Mouse (Mus musculus) gastrocnemius, postnatal 36 days (tissue): Measurements from ENCODE around the gene Tmem150b. TPM values are rescaled to one million over a fixed set of nuclear protein-coding genes. Genes with fewer than 3 reads are reported as not detected.

Experiments used
- DNase-seq, 2 experiments: peaks; one replicate each; pipeline ENCODE4 v3.0.0; 2022
- intact Hi-C: fragments of 180-260 bp; cut with DNase I; formaldehyde crosslinking; loops from one replicate; pipeline ENCODE4 v1.15.1; 2025
- long read RNA-seq, 2 experiments: library from polyadenylated mRNA; stranded (forward); transcript quantifications; one replicate each; pipeline ENCODE4 v2.0.0; 2021
- total RNA-seq, 2 experiments: library from RNA; stranded (reverse); gene quantifications; 2 replicates each; pipeline ENCODE4 v1.2.3; 2021

The Tmem150b gene
- total RNA-seq, result not detected
- long read RNA-seq, experiment 1, result 0 reads
- long read RNA-seq, experiment 2, result 0 reads

DNA sequence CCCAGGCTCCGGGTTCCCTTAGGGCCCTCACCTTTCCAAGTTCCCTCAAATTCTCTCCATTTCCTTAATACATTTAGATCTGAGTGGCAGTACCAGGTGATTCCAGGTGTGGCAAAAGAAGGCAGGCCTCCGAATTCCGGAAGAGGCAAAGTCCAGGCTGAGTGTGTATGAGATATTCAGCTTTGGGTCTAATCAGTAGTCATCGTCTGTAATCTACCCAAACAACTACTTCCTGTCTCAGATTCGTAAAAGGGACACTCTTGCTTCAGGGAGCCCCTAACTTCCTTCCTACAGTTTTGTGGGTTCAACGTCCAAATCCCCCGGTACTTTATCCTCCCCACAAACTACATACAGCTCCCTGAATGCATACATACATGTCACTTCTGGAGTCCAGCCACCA, at the start of gene Tmem150b:
TSS of gene Tmem150b (minus strand) at position 81 of the 400 bp plus-strand sequence.
- intact Hi-C loops, result no loop called here
- no peak for DNase-seq

DNA sequence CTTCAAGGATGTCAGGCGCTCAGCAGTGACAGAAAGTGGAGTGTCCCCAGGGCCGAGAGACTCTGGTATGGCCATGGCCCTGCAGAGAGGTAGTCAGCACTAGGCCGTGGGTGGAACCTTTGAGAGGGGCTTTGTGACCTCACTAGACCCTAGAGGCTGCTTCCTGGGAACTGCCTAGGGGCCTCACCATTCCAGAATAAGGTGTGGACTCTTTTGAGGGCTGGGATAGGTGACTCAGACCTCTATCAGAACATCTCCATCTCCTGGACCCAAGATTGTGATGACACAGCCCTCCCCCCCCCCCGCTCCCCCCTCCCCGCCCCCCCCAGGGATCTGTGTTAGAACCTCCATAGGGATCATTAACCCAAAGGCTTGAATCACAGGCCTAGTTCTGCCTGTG, 46.2 kb upstream of the Tmem150b start, which contains the start of gene Fam71e2:
TSS of gene Fam71e2 (minus strand) at position 101 of the 400 bp plus-strand sequence.
- intact Hi-C loops, result no loop called here
- no peak for DNase-seq

DNA sequence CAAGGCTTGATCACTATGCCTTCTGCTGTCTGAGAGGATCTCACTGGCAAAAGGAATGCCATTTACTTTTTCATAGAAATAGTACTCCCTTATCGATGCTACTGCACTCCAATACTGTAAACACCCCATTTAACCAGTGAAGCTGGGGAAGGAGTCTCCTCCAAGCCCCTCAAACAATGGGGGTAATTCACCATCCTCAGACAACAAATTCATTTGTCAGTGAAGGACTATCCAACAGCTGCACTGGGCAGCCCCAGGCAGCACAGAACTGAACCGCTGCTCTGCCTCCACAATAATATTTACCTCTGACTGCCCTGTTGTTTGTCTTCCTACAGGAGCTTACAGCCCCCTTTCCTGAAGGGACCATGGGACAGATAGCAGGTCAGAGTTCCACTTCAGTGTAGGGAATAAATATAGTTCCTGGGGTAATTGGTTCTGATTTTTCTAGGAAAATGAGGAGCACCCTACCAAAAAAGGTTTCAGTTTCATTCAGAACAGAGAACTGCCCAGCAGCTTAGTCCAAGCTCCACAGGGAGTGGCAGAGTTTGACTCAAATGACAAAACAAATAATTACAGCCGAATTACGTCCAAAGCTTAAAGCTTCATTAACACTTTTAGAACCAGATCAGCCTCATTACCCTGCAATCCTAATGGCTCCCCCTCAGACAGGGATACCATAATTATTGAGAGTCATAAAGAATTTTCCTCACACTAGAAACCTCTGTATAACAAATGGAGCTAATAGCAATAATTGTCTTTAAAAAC, 40.1 kb upstream of the Tmem150b start:
- no peak for DNase-seq
- intact Hi-C loops, result no loop called here

DNA sequence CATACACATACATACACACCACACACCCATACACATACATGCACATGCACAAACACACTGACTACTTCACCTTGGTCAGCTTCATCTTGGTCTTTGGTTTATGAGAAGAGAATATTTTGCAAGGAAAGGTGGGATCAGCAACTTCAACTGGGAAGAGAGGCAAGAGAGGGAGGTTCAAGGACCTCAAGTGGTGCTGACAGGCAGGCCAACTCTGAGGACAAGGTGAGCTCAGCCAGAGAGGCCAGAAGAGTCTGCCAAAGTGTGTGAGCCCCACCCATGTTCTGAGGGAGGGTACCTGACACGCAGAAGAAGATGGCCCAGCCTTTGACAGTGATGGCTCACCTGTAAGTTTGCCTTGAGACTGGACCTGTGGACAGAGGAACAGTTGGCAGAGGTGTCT, 34.6 kb upstream of the Tmem150b start:
- intact Hi-C loops, result no loop called here

DNA sequence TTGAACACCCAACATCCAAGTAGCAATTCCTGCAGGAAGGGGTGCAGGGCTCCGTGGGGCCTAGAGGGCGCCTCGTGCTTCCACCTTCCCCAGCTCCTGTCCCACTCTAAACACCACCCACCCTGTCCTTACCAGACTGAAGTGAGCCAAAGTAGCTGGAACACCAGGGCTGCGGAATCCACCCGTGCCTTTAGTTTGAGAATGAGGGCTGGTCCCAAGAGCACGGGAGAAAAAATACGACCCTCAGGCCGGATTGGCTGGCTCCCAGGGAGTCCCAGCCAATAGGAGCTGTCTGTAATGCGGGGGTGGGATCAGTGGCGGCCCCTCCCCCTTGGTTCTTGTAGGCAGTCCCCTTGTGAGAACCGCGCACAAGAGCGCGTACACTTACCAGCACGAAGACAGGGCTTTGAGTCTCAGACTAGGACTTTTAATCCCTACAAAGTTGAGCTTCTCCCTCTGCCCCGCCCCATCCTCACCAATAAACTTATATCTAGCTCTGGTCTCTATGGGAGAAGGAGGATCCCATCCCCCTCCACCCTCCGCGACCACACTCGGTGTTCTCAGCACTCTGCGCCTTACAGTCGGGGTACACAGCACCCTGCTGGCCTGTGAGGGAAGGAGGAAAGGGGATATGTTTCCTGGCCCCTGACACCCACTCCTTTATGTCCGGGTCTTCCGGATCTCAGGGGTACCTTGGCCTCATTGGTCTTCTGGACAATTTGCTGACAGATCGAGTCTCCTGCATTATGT, 27.9 kb upstream of the Tmem150b start, which contains the start of gene Cox6b2:
TSS of gene Cox6b2 (minus strand) at position 274 of the 750 bp plus-strand sequence.
- intact Hi-C loops, result no loop called here
- peak in 1 of 2 experiments; percentile 41 for DNase-seq

More for the DNA sequence above, 34.6 kb upstream of the Tmem150b start:
- no peak for DNase-seq

DNA sequence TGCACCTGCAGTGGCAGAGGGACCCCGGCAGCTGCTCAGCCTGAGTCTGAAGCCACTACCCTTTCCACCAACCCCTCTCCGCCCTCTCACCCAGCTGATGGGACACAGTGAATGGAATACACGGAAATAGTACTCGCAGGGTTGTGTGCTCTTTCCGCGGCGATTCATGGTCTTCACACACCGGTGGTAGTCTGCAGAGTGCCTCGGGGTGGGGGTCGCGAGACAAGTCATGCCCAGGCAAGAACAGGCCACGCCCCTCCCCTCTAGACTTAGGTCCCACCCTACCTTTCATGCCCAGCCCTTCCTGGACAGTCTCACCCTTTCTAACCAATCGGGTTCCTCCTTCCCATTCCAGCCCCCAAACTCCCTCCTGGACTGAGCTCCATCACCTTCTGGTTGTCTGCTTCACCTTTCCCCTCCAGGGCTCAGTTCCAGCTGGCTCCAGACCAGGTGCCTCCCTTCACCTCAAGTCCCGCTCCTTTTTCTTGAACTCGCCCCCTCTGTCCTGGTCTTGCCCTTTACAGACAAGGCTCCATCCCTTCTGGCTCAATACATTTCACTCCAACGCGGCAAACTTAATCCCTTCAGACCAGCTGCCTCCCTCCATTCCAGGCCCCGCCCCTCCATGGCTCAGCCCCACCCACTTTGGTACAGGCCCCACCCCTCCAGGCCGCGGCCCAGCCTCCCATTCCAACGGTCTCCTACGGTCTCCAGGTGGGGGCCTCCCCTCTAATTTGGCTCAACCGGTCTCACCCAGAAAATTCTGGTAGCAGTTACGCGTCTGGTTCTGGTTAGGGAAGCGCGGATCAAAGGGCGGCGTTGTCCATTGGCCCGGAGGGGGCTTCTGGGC, 27.1 kb upstream of the Tmem150b start:
- DNase-seq, result no peak
- intact Hi-C loops, result no loop called here

DNA sequence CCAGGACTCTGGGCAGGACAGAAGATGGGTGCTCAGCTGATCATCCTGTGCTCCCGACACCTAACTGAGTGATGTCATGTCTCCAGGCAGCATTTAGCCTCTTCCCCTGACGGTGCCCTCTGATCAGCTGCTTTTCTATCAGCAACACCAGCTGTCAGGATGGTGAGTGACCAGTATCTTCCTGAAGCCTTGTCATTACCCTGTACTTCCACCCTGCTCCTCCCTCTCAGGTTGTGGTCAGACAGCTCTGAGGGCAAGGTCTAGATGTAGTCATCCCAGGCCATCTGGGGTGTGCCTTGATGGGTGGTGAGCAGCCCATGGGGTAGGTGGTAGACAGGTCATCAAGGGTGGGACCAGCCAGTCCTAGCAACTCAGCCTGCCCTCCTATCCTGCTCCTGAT, 24.1 kb upstream of the Tmem150b start:
- no peak for DNase-seq
- intact Hi-C loops, result no loop called here

DNA sequence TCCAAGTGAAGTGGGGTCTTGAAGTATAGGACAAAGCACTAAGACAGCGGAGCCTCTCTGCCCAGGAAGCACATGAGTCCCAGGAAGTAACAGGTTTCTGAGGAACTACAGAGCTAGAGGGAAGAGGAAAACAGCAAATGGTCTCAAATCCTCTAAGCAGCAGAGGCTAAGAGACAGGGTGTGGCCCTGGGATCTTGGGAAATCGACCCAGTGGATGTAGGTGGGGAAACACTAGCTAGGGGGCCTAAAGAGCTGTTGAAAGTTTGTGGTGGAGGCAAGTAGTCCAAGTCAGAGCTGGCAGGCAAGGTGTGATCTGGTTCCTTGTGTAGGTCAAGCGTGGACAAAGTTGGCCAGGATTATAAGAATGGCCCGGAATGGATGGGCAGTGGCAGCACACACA, 23.3 kb upstream of the Tmem150b start:
- no peak for DNase-seq
- intact Hi-C loops, result no loop called here

DNA sequence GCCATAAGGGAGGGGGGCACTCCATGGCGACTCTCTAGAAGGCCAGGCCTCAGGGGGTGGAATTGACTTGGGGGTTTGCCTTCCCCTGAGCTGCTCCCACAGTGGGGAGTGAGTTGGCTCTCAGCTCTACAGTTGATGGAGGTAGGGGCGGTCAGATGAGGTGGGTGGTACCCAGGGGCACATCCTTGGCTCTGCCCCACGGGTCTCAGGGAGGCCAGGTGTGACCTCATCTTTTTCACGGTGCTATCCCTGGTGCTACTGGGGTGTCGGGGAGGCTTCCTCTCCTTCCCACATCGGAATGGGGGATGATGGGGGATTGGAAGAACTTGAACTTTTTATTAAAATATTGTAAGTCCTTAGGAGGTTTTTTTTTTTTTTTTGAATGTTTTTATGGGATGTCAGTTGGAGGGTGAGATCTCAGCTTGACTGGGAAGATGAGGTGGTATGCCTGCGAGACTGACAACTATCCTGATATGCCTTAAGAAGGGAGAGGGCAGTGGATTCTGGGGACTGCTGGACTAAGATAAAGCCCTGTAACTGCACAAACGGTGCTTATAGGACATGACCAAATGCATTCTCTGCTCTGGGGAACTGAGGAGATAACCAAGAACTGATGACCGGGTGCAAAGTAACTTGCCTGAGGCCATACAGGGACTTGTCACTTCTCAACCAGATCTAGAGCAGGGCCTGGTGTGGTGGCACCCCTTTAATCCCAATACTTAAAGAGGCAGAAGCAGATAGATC, 22.3 kb upstream of the Tmem150b start:
- intact Hi-C loops, result no loop called here
- no peak for DNase-seq

DNA sequence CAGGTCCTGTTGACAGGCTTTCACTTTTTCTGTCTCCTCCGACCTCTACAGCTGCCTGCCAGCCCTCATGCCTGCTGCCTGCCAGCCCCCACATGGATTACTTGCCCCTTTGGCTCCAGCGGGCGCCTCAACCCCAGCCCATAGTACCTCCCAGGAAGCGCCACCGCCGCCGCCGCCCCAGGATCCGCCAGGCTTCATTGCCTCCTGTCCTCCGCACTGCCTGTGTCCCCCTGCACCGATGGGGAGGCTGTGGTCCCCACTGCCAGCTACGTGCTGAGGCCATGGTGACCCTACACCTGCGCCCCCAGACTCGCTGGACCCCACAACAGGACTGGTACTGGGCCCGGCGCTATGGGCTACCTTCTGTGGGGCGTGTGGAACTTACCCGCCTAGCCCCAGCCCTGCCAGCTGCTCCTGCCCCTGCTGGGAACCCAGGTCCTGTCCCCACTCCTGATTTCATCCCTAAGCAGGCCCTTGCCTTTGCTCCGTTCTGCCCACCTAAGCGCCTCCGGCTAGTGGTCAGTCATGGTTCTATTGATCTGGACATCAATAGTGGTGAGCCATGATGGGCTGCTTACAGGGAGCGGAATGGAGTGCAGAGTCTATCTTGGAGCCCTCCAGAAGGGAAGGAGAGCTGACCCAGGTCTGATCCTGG, 21.4 kb upstream of the Tmem150b start:
- DNase-seq, result no peak
- intact Hi-C loops, result no loop called here

DNA sequence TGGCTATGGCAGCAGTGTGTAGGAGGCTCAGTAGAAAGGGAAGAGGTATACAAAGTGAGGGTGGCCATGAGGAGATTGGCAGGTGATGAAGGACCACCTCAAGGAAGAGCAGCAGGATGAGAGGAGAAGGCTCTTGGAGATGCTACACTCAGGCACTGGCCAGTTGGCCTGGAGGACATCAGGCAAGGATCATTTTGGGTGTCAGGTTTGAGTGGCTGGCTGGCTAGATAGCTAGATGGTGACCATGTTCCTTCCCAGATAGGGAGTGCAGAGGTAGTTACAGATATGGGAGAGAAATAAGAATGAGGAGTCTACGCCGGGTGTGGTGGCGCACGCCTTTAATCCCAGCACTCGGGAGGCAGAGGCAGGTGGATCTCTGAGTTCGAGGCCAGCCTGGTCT, 19.8 kb upstream of the Tmem150b start:
- no peak for DNase-seq
- intact Hi-C loops, result no loop called here

DNA sequence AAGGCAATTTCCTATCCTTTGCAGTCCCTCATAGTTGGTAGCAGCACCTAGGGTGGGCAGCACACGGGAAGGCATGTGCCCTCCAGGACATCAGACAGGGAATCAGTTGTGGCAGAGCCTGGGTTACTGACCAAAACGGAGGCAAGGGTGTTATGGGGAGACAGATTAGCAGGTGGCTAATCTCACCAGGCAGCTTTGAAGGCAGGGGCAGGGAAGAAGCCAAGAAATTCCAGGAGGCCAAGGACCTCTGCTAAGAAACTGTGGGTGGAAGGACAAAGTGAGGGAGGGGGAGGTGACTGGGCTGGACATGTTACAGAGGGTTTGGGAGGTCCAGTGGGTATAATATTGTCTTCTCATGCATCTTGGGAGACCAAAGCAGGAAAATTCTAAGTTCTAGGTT, 18.3 kb upstream of the Tmem150b start:
- intact Hi-C loops, result no loop called here
- no peak for DNase-seq

DNA sequence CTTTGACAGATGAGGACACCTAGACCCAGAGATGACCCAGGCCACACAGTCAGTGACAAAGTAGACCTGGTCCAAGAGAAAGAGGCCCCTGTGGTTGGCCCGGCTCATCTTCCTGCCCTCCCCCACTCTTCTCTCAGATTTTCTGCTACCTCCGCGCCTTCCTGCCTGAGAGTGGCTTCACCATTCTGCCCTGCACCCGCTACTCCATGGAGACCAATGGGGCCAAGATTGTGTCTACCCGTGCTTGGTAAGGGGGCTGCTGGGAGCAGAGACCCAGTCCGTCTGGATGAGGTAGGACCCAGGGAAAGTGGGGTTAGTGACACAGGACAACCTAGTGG, 17.4 kb upstream of the Tmem150b start:
- intact Hi-C loops, result no loop called here
- no peak for DNase-seq

DNA sequence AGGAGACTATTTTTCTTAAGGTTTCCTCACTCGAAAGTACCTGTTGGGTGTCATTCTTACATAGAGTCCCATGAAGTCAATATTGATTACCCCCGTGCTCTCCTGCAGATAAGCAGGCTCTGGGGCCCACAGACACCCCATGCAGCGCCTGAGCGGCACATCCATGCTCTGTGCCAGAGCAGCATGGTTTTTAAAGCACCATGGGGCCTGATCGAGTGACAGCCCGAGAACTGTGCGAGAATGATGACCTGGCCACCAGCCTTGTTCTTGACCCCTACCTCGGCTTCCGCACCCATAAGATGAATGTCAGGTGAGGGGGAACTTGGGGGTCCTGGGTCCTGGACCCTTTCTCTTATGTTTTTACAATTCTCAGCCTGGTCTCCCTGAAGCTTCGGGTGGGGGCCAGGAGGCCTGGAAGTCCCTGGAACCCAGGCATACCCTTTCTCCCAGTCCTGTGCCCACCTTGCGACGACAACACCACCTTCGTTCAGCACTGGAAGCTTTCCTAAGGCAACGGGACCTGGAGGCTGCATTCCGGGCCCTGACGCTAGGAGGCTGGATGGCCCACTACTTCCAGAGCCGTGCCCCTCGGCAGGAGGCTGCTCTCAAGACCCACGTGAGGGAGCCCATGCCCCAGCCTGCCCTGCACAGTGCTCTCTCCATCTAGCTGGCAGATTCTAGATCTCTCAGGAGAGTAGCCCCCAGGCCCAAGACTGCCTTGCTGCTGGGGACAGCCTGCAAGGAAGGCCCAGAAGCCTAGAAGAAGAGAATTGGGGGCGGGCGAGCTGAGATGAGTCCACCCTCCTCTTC, 16.8 kb upstream of the Tmem150b start:
- intact Hi-C loops, result loop anchor here (2.0 kb wide), 2 partner anchors 47 to 57 kb away; partner anchors contain the start of genes Hspbp1 and Tmem238
- no peak for DNase-seq

DNA sequence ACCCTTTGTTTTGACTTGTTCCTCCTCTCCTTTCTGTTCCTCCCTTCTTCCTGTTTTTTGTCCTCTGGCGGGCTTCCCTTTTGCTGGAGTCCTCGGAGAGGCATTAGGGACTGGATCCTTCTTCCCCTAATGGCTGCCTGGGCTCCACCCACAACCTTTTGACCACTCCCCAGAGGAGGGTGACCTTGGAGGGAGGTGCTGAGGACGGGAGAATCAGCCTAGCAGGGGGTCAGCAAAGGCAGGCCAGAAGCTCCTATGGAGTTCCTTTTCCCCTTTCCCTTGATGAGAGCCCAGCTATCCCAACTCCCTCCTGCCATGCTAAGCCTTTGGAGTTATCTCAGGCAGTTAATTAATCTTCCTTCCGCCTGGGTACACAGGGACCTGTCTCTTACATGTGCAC, 16.1 kb upstream of the Tmem150b start:
- intact Hi-C loops, result loop anchor here (2.0 kb wide), 2 partner anchors 48 to 56 kb away; partner anchors contain the start of genes Hspbp1 and Tmem238
- peak; percentile 43 to 58 for DNase-seq

DNA sequence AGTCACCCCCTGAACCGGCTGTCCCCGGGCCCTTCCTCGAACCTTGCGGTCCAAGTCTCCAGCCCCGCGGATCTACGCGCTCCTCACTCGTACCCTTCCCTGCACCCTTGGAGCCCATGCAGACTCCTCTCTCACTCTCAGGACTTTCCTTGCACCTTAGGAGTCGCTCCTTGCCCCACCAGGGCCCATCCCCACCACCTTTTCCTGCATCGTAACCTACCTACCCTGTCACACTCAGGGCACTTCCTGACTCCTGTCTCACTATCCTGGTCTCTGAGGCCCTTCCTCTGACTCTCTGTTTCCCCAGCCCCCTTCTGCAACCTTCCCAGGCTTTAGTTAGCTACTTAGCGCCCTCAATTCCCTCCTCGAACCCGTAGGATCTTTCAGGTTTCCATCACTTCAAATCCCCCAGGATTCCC, 15.3 kb upstream of the Tmem150b start:
- DNase-seq, result no peak
- intact Hi-C loops, result loop anchor here (2.0 kb wide), 2 partner anchors 48 to 56 kb away; partner anchors contain the start of genes Hspbp1 and Tmem238

DNA sequence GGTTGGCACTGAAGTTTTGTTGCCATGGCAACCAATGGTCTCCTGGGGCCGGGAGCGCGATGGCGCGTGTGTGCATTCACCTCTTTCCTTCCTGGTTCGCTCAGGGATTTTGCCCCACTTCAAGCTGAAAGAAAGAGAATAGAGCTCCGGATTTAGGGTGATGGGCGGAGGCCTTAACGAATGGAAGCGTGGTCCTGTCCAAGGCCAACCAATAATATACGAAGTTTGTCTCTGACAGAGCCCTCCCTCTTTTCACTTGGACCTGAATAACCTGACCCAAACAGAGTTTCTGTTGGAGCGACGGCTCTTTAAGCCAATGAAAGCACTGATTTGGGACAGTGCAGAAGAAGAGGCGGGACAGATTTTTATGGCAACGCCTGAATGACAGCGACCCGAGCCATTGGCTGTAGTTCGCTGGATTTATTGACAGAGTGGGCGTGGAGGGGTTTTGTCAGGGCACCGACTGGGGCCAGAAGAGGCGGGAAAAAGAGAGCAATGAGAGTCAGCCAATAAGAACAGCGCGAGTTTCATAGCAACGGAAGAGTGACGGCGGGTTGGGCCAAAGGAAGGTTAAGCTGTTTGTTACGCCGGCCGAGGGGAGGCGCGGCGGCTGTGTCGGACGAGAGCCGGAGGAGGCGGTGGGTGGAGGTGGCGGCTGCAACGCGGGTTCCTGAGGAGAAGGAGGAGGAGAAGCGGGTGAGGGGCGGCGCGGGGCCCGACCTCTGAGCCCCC, 14.7 kb upstream of the Tmem150b start, which contains the start of gene Kmt5c:
TSS of gene Kmt5c (plus strand) at position 572 of the 732 bp plus-strand sequence.
- DNase-seq, result peak; percentile 94 to 96
- intact Hi-C loops, result loop anchor here (2.0 kb wide), 2 partner anchors 49 to 55 kb away; partner anchors contain the start of genes Hspbp1 and Tmem238
